Mouse (Mus musculus): ENCODE results near the gene Nsun7. TPM values are rescaled to one million over a fixed set of nuclear protein-coding genes. Genes with fewer than 3 reads are reported as not detected.

The Nsun7 gene
- total RNA-seq, 2 experiments from 2014 or later = 0.39 to 0.48 TPM

- no peak for DNase-seq
These were observed 21.0 kb downstream of the Nsun7 start for GRCm38 (mm10) chr5:66280742-66281141.

DNA sequence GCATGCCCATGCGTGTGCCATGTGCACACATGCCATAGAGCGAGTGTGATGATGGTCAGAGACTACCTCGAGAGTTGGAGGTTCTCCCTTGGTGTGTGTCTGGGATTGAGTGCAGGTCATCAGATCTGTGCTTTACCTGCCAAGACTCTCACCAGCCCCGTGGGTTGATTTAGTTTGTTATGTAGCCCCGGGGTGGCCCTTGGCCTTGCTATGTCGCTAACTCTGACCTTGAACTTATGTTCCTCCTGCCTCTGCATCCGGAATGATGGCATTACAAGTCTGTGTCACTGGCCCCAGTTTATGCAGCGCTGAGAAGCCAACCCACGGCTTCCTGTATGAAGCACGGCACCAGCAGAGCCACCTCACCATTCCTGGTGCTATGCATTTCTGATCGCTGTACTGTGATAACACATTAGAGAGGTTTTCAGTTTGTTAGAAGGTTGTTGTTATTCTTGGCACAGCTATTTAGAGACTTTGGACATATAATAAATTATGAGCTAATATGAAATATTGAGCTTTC is 34.5 kb downstream of the Nsun7 start:
- no peak for DNase-seq

- DNase-seq = no peak
These were observed 35.3 kb downstream of the Nsun7 start for GRCm38 (mm10) chr5:66294952-66295351.

- DNase-seq = no peak
These were observed 36.4 kb downstream of the Nsun7 start for GRCm38 (mm10) chr5:66296116-66296515.

DNA sequence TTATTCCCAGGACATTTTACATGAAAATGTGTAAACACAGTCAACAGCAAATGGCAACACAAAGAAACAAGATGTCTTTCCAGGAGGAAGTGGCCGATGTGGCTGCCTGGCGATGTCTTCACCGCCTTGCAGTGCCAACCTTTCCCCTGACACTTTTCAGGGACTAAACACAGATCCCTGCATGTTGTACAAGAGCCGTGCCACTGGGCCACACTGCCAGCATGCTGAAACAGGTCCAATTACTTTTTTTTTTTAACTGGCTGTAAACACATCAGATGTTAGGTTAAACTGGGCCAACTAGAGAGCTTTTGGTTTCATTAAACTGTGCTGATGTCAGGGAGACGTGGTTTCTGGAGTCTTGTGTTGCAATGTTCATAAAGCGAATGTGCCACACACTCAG is 39.2 kb downstream of the Nsun7 start:
- DNase-seq = peak; percentile 45

DNA sequence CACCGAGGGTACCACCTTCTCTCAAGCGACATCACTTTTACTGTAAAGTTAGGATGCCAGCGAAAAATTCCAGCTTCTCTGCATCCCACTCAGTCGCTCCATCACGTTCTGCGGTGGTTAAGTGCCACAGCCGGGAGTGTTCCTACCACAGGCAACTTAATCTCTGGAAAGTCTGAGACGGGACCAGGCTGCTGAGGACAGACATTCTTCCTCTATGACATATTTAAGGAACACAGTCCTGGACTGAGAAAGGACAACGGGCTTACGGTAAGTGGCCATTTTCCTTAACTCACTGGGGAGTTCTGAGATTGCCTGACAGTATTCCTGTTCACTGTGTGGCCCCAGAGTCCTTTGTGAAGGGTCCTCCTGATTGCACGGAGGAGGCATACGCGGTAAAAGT is 40.9 kb downstream of the Nsun7 start:
- DNase-seq = no peak

- DNase-seq = no peak
These were observed 42.6 kb downstream of the Nsun7 start for GRCm38 (mm10) chr5:66302085-66302815.

GRCm38 (mm10) chr5:66302873-66303272 is 43.2 kb downstream of the Nsun7 start:
- no peak for DNase-seq

DNA sequence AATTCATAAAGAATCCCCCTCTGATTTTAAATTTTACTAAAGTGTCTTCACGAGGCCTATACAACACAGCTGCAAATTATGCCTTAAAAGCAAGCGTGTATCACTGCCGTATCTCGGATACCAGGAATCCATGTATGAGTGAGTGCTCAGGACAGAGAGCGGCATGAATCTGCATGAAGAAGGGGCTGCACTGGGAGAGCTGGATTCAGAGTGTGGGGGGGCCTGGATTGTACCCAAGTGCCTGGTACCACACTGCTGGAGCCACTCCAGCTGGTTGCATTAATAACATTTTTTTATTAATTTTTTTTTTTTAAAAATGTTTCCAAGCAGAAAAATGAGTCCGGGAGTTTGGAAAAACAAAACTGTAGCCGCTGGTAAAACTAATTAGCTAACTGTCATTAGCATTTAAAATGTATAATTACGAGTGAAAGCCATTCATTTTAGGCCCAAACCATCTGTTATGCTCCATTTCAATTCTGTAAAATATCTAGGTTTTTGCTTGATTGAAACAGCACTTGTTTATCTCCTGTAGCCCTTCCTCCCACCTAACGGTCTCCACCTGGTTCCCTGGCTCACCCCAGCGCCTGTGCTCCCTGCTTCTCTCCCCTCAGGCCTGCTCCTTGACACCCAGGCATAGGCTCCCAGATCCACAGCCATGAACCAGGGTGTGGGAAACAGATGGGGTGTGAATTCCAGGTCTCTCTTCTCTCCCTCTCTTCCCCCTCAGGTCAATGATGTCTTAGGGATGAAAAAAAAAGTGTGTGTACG is 44.8 kb downstream of the Nsun7 start:
- DNase-seq = no peak

GRCm38 (mm10) chr5:66305511-66305910 is 45.8 kb downstream of the Nsun7 start:
- DNase-seq = no peak

GRCm38 (mm10) chr5:66310328-66310727 is 50.6 kb downstream of the Nsun7 start:
- no peak for DNase-seq

DNA sequence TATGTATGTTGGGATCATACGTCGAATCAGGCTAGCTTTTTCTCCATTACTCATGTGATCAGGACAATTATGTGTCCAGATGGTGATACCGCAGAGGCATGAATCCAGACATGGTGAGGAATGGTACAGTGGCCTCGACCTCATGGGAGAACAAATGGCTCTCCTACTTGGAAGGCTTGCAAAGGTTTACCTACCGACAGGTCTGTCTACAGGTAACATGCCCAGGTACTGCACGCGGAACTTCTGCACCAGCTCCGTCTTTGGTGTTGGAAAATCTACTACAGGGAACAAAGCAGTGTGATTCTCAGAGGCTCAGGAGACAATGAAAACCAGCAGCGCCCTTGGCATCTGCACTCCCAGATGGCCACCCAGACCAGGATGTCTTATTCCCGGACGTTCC is 51.1 kb downstream of the Nsun7 start:
- DNase-seq = no peak

- DNase-seq = no peak
These were observed 56.1 kb downstream of the Nsun7 start for GRCm38 (mm10) chr5:66315791-66316190.

GRCm38 (mm10) chr5:66319341-66319740 is 59.6 kb downstream of the Nsun7 start:
- peak; percentile 84 for DNase-seq

DNA sequence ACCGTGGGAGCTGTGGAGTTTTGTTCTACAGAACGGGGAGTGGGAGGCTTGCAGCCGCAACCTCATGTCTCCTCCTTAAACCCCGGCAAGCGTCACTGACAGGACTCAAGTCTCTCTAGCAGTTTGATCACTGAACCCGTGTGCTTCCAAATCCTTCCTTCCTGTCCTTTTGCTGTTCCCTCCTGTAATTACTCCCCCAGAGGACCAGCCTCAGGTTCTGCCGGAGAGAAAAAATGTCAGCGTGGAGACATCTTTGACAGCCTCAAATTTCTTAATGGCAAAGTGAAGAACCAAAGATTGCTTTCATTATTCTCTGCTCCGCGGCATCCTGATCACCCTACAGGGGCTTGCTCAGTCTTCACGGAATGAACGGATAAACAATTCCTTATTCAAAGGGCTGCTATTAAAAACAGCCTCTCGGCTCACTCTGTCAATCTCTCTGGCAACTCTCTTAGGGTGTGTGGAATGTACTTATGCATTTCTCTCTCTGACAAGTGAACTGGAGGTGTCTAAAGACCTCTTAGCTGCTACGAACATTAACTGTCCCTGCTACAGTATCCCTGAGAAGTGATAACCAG is 60.2 kb downstream of the Nsun7 start:
- no peak for DNase-seq

GRCm38 (mm10) chr5:66323131-66323530 is 63.4 kb downstream of the Nsun7 start:
- DNase-seq = no peak

DNA sequence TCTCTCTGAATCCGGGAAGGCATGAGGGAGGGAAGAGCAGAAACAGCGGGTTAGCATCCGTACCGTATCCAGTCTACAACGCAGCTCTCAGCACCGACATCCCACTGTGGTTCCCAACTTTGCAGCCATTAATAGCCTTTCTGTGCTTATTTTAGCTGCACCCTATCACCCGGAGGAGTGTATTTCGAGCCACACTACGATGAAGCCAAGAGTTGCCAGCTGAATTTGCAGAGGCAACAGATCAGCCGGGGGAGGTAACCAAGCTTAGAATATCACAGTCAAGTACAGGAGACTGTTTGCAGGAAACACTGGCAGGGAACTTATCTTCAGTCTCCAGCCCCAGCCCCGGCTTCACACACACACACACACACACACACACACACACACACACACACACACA is 63.9 kb downstream of the Nsun7 start:
- DNase-seq = no peak

- DNase-seq = peak; percentile 9
These were observed 66.7 kb downstream of the Nsun7 start for GRCm38 (mm10) chr5:66326395-66326794.

DNA sequence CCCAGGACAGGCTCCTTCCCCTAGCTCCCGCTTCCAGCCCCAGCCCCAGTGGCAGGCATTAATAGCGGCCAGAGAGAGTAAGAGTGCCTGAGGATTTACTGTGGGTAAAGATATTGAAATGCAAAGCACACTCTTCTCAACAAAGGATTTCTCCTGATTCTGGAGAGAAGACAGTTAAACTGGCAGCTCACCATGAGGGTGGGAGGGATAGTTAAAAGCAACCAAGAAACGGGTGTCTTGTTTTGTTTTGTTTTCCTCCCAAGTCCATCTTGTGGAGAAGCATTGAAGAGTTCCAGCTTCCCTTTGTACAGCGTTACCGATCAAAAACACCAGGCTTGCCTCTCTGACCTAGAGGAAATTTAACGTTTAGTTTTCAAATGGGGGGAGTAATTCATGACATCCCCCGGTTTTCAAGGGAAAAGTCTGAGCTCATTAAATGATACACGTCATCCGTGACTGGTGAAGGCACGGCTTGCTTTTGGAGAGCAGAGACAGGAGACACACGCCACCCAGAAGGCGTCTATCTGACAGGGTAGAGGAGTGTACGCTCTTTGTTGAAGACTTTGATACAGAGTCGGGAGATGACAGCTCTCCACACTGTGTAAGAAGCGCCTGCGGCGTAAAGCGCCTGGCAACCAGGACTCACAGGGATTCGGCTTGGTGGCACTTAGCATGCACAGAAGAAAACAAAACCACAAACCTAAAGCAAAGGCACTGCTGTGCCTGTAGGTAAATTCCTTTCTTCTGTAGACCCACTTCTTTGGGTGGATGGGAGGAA is 68.4 kb downstream of the Nsun7 start:
- DNase-seq = no peak

GRCm38 (mm10) chr5:66328766-66329165 is 69.1 kb downstream of the Nsun7 start:
- DNase-seq = no peak

- no peak for DNase-seq
These were observed 71.1 kb downstream of the Nsun7 start for GRCm38 (mm10) chr5:66330806-66331205.

All from adrenal gland, postnatal 10 days (tissue).